Mouse (Mus musculus) stomach, embryonic 16.5 days (tissue): ENCODE measurements around the gene Olfr142. TPM values are rescaled to one million over a fixed set of nuclear protein-coding genes. Genes with fewer than 3 reads are reported as not detected.
"Not testable (repeated sequence)": the region's sequence is repeated elsewhere in the genome, so short reads cannot be mapped to it uniquely, and the experiment has no call there.

Source experiments
- ATAC-seq: fragments of 200-750 bp; cut with Nextera tagmentation; 2 replicates; pipeline ENCODE4 v1.8.0; 2017; ENCODE audit warnings: moderate number of reproducible peaks, moderate TSS enrichment; ENCODE audit not compliant: insufficient read depth, low FRiP score
- H3K27ac ChIP-seq: fragments of 300-500 bp; sonication (generic); 2 replicates; pipeline ENCODE4 v1.5.1; 2014; ENCODE audit warnings: low read length
- H3K27me3 ChIP-seq: fragments of 300-500 bp; sonication (generic); 2 replicates; pipeline ENCODE4 v1.6.1; 2014; ENCODE audit warnings: low read length, control low read depth, mixed read lengths; ENCODE audit not compliant: control insufficient read depth, insufficient read depth
- H3K36me3 ChIP-seq: fragments of 300-500 bp; sonication (generic); 2 replicates; pipeline ENCODE4 v1.6.1; 2014; ENCODE audit warnings: low read length; ENCODE audit not compliant: control insufficient read depth, insufficient read depth
- H3K4me1 ChIP-seq: fragments of 300-500 bp; sonication (generic); 2 replicates; pipeline ENCODE4 v1.6.1; 2014; ENCODE audit warnings: low read length, control low read depth, mixed read lengths; ENCODE audit not compliant: control insufficient read depth, insufficient read depth
- H3K4me2 ChIP-seq: fragments of 300-500 bp; sonication (generic); 2 replicates; pipeline ENCODE4 v1.6.1; 2014; ENCODE audit warnings: low read depth, low read length, mixed read lengths
- H3K4me3 ChIP-seq: fragments of 300-500 bp; sonication (generic); replicated peaks from 2 replicates; pipeline ENCODE4 v1.5.1; 2014; ENCODE audit warnings: mild to moderate bottlenecking, low read length
- H3K9ac ChIP-seq: fragments of 300-500 bp; sonication (generic); 2 replicates; pipeline ENCODE4 v1.6.1; 2014; ENCODE audit warnings: low read length
- H3K9me3 ChIP-seq: fragments of 300-500 bp; sonication (generic); replicated peaks from 2 replicates; pipeline ENCODE4 v1.6.1; 2016; ENCODE audit warnings: low read length, control low read depth; ENCODE audit not compliant: control insufficient read depth
- WGBS: fragments of 180-500 bp; shearing (Covaris S2); extraction: QIAGEN DNeasy Blood & Tissue Kit; methylation state at CpG from one replicate; pipeline ENCODE4 v1.1.7; 2014; 5-methylcytosine and 5-hydroxymethylcytosine counted together
- polyA plus RNA-seq: library from polyadenylated mRNA; unstranded; fragments of >200 nt; fragmentation: Nextera tagmentation; extraction: Ambion mirVana; gene quantifications from 2 replicates; pipeline ENCODE4 v1.2.1, GENCODE M21; 2015

Olfr142 gene
- polyA plus RNA-seq, result not detected in 2 replicates

- no peak for ATAC-seq
- no peak within 1 kb of the TSS for H3K27ac ChIP-seq
- H3K9ac ChIP-seq, result no peak within 1 kb of the TSS
- H3K9me3 ChIP-seq, result no peaks in the 10 kb centered on the region
- H3K4me3 ChIP-seq, result no peak within 1 kb of the TSS
- no peaks in the 10 kb centered on the region for H3K36me3 ChIP-seq
- H3K27me3 ChIP-seq, result no peaks in the 10 kb centered on the region
- no peak within 1 kb of the TSS for H3K4me2 ChIP-seq
- 91% methylated on average over 4 of the region's 4 CpGs for WGBS
- no peaks in the 10 kb centered on the region for H3K4me1 ChIP-seq
Observed at GRCm38 (mm10) chr2:90257492-90257891, at the start of gene Olfr142. TSS of gene Olfr142 (minus strand) at chr2:90257592.

- no peaks in the 10 kb centered on the region for H3K36me3 ChIP-seq
- no peak for ATAC-seq
- WGBS, result 89% methylated on average over 6 of the region's 6 CpGs
- H3K4me2 ChIP-seq, result no peak within 1 kb of the TSS
- H3K4me1 ChIP-seq, result no peaks in the 10 kb centered on the region
- H3K9ac ChIP-seq, result no peak within 1 kb of the TSS
- H3K9me3 ChIP-seq, result no peaks in the 10 kb centered on the region
- no peaks in the 10 kb centered on the region for H3K27me3 ChIP-seq
- no peak within 1 kb of the TSS for H3K27ac ChIP-seq
- no peak within 1 kb of the TSS for H3K4me3 ChIP-seq
Observed at GRCm38 (mm10) chr2:90292741-90293140, 35.3 kb upstream of the Olfr142 start, which contains the start of gene Olfr1272. TSS of gene Olfr1272 (minus strand) at chr2:90292841.

GRCm38 (mm10) chr2:90270932-90271331 lies 13.5 kb upstream of the Olfr142 start, which contains the start of gene Olfr1271:
TSS of gene Olfr1271 (minus strand) at chr2:90271032.
- Histone ChIP-seq H3K27ac (no peak within 1 kb of the TSS), H3K9ac (no peak within 1 kb of the TSS), H3K4me2 (no peak within 1 kb of the TSS), H3K4me3 (no peak within 1 kb of the TSS), H3K27me3 (no peaks in the 10 kb centered on the region), H3K4me1 (no peaks in the 10 kb centered on the region), H3K9me3 (no peaks in the 10 kb centered on the region), H3K36me3 (no peaks in the 10 kb centered on the region)
- ATAC-seq, result no peak
- WGBS, result 85% methylated on average over 2 of the region's 2 CpGs

GRCm38 (mm10) chr2:90224393-90224792 lies 33.0 kb downstream of the Olfr142 start, which contains the start of gene Olfr1506:
TSS of gene Olfr1506 (minus strand) at chr2:90224493.
- H3K4me1 ChIP-seq, H3K27ac ChIP-seq, H3K9ac ChIP-seq, H3K9me3 ChIP-seq, H3K4me2 ChIP-seq, ATAC-seq, H3K27me3 ChIP-seq, H3K36me3 ChIP-seq, H3K4me3 ChIP-seq: not testable (repeated sequence)
- WGBS, result no CpG with 5 or more reads among the region's 6 CpGs

Other genes starting within 250 kb of the Olfr142 start
- gene Olfr1263, start 245.5 kb downstream of the Olfr142 start, polyA plus RNA-seq, result not detected in 2 replicates
- not detected in 2 replicates for gene Olfr1264, start 232.0 kb downstream of the Olfr142 start, polyA plus RNA-seq
- gene Olfr1265, start 222.3 kb downstream of the Olfr142 start, polyA plus RNA-seq, result not detected in 2 replicates
- gene Olfr140, start 194.0 kb downstream of the Olfr142 start, polyA plus RNA-seq, result not detected in 2 replicates
- not detected in 2 replicates for gene Olfr1269, start 136.2 kb downstream of the Olfr142 start, polyA plus RNA-seq
- gene Olfr32, start 115.3 kb downstream of the Olfr142 start, polyA plus RNA-seq, result not detected in 2 replicates
- gene Olfr1270, start 104.5 kb downstream of the Olfr142 start, polyA plus RNA-seq, result not detected in 2 replicates
- gene Olfr1506, start 33.1 kb downstream of the Olfr142 start, polyA plus RNA-seq, result not detected in 2 replicates
- gene Olfr1271, start 13.4 kb upstream of the Olfr142 start, polyA plus RNA-seq, result not detected in 2 replicates
- not detected in 2 replicates for gene Olfr1272, start 35.2 kb upstream of the Olfr142 start, polyA plus RNA-seq
- 0.05 TPM in 1 of 2 replicates, not detected in the other for gene Gm13769, start 64.6 kb upstream of the Olfr142 start, polyA plus RNA-seq
- not detected in 2 replicates for gene Olfr1274-ps, start 141.1 kb upstream of the Olfr142 start, polyA plus RNA-seq